Mouse (Mus musculus) skeletal muscle tissue, postnatal 0 days (tissue): Measurements from ENCODE around the gene Tril. TPM values are rescaled to one million over a fixed set of nuclear protein-coding genes. Genes with fewer than 3 reads are reported as not detected.

ENCODE experiments used
- polyA plus RNA-seq: library from polyadenylated mRNA; unstranded; fragments of >200 nt; fragmentation: Nextera tagmentation; extraction: Ambion mirVana; gene quantifications from 2 replicates; pipeline ENCODE4 v1.2.1, GENCODE M21; 2015

The Tril gene
- 11.9 and 12.5 TPM in 2 replicates for polyA plus RNA-seq

GRCm38 (mm10) chr6:53820486-53820985 is at the start of gene Tril:
Gene Tril (minus strand): TSS chr6:53820830.

Other genes with a start within 250 kb of the Tril start
- gene Cpvl, start 157.8 kb upstream of the Tril start, polyA plus RNA-seq: 0.09 TPM in 1 of 2 replicates, not detected in the other
- 7.1 and 9.3 TPM in 2 replicates for gene Chn2, start 218.7 kb upstream of the Tril start, polyA plus RNA-seq